Mouse (Mus musculus) c-Kit-positive CD71-positive TER-119-positive erythroid progenitor cells, embryonic 14.5 days (primary cell): ENCODE measurements at regions not wholly inside any gene's neighbourhood (a gene's known extent, or its start where the extent isn't known, plus 50 kb on each side); places are given as distances from the start of the nearest gene placed in this dataset.
A peak's percentile ranks its signal among the peaks of the same experiment; 100 is the strongest.

Experiments used
- DNase-seq: peaks from one replicate; pipeline ENCODE4 v3.0.0-alpha.2; 2013; ENCODE audit warnings: low spot score

- DNase-seq: no peak
Measured at GRCm38 (mm10) chrX:42332906-42333305, 156.6 kb upstream of the Tex13c2 start.

- DNase-seq: no peak
Measured at GRCm38 (mm10) chrX:42333631-42334030, 155.9 kb upstream of the Tex13c2 start.

- DNase-seq: no peak
Measured at GRCm38 (mm10) chrX:42334794-42335193, 154.7 kb upstream of the Tex13c2 start.

- no peak for DNase-seq
Measured at GRCm38 (mm10) chrX:42336772-42337171, 152.7 kb upstream of the Tex13c2 start.

- no peak for DNase-seq
Measured at GRCm38 (mm10) chrX:42342362-42342761, 147.1 kb upstream of the Tex13c2 start.

GRCm38 (mm10) chrX:42342951-42343879, 146.3 kb upstream of the Tex13c2 start:
- no peak for DNase-seq

GRCm38 (mm10) chrX:42352610-42353254, 136.8 kb upstream of the Tex13c2 start:
- no peak for DNase-seq

GRCm38 (mm10) chrX:42359381-42360172, 129.9 kb upstream of the Tex13c2 start:
- DNase-seq: no peak

GRCm38 (mm10) chrX:42360173-42360931, 129.1 kb upstream of the Tex13c2 start:
- no peak for DNase-seq

GRCm38 (mm10) chrX:42360973-42361372, 128.5 kb upstream of the Tex13c2 start:
- no peak for DNase-seq

GRCm38 (mm10) chrX:42361400-42362028, 128.0 kb upstream of the Tex13c2 start:
- DNase-seq: no peak

- no peak for DNase-seq
Measured at GRCm38 (mm10) chrX:42364137-42364536, 125.4 kb upstream of the Tex13c2 start.

- no peak for DNase-seq
Measured at GRCm38 (mm10) chrX:42373794-42374398, 115.6 kb upstream of the Tex13c2 start.

GRCm38 (mm10) chrX:42393836-42394556, 95.5 kb upstream of the Tex13c2 start:
- DNase-seq: peak; percentile 17

- DNase-seq: no peak
Measured at GRCm38 (mm10) chrX:42396441-42396840, 93.0 kb upstream of the Tex13c2 start.

GRCm38 (mm10) chrX:42398836-42399235, 90.7 kb upstream of the Tex13c2 start:
- no peak for DNase-seq

GRCm38 (mm10) chrX:42399343-42399742, 90.1 kb upstream of the Tex13c2 start:
- no peak for DNase-seq

GRCm38 (mm10) chrX:42401091-42401490, 88.4 kb upstream of the Tex13c2 start:
- DNase-seq: no peak

GRCm38 (mm10) chrX:42401564-42402334, 87.7 kb upstream of the Tex13c2 start:
- DNase-seq: no peak

GRCm38 (mm10) chrX:42402335-42402605, 87.2 kb upstream of the Tex13c2 start:
- no peak for DNase-seq
